Mouse (Mus musculus) heart, embryonic 13.5 days (tissue): Measurements from ENCODE around the gene Zcrb1. TPM values are rescaled to one million over a fixed set of nuclear protein-coding genes. Genes with fewer than 3 reads are reported as not detected.

ENCODE experiments used
- ATAC-seq: fragments of 200-750 bp; cut with Nextera tagmentation; 2 replicates; pipeline ENCODE4 v1.8.0; 2017; ENCODE audit warnings: moderate TSS enrichment; ENCODE audit not compliant: insufficient number of reproducible peaks, low FRiP score, low TSS enrichment; ENCODE audit errors: extremely low read depth
- H3K27ac ChIP-seq: fragments of 300-500 bp; sonication (generic); replicated peaks from 2 replicates; pipeline ENCODE4 v1.5.1; 2015; ENCODE audit warnings: moderate library complexity, mild to moderate bottlenecking, inconsistent platforms
- H3K27me3 ChIP-seq: fragments of 300-500 bp; sonication (generic); replicated peaks from 2 replicates; pipeline ENCODE4 v1.6.1; 2015; ENCODE audit warnings: mild to moderate bottlenecking, inconsistent platforms
- H3K36me3 ChIP-seq: fragments of 300-500 bp; sonication (generic); 2 replicates; pipeline ENCODE4 v1.6.1; 2015; ENCODE audit warnings: mild to moderate bottlenecking, inconsistent platforms
- H3K4me1 ChIP-seq: fragments of 300-500 bp; sonication (generic); 2 replicates; pipeline ENCODE4 v1.6.1; 2015; ENCODE audit warnings: inconsistent platforms
- H3K4me2 ChIP-seq: fragments of 300-500 bp; sonication (generic); 2 replicates; pipeline ENCODE4 v1.6.1; 2015; ENCODE audit warnings: inconsistent platforms, mild to moderate bottlenecking, moderate library complexity
- H3K4me3 ChIP-seq: fragments of 300-500 bp; sonication (generic); 2 replicates; pipeline ENCODE4 v1.5.1; 2015; ENCODE audit warnings: moderate library complexity, mild to moderate bottlenecking, inconsistent platforms
- H3K9ac ChIP-seq: fragments of 300-500 bp; sonication (generic); 2 replicates; pipeline ENCODE4 v1.6.1; 2015; ENCODE audit warnings: inconsistent platforms, mild to moderate bottlenecking, moderate library complexity
- H3K9me3 ChIP-seq: fragments of 300-500 bp; sonication (generic); 2 replicates; pipeline ENCODE4 v1.6.1; 2016; ENCODE audit warnings: inconsistent platforms
- WGBS: fragments of 180-500 bp; shearing (Covaris S2); methylation state at CpG from one replicate; pipeline ENCODE4 v1.1.7; 2015; ENCODE audit warnings: mixed read lengths; 5-methylcytosine and 5-hydroxymethylcytosine counted together
- polyA plus RNA-seq: library from polyadenylated mRNA; unstranded; fragments of >200 nt; fragmentation: Nextera tagmentation; extraction: Ambion mirVana; gene quantifications from 2 replicates; pipeline ENCODE4 v1.2.1, GENCODE M21; 2015

The Zcrb1 gene
- polyA plus RNA-seq, 1 experiment from 2014 or later = 112 TPM

DNA sequence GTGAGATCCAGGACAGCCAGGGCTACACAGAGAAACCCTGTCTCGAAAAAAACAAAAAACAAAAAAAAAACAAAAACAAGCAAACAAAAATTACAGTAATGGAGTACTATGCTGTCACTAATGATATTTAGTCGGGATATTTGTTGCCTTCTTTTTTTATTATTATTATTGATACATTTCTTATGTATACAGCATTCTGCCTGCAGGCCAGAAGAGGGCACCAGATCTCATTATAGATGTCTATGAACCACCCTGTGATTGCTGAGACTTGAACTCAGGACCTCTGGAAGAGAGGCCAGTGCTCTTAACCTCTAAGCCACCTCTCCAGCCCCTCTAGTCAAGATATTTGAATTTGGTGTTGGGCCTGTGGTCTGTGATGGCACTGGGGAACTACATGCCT is 26.3 kb downstream of the Zcrb1 start:
- no peak for ATAC-seq
- Histone ChIP-seq H3K27me3 (no peaks in the 10 kb centered on the region; the same call in none of the 2 replicates), H3K9me3 (no peaks in the 10 kb centered on the region), H3K4me3 (no peak overlapping the region), H3K4me1 (peaks cover 4% of the 10 kb centered on the region; the same call in 1 of the 2 replicates), H3K36me3 (no peaks in the 10 kb centered on the region), H3K4me2 (no peak overlapping the region), H3K9ac (no peak overlapping the region), H3K27ac (no peak overlapping the region)
- WGBS = 83% methylated on average over 2 of the region's 2 CpGs

DNA sequence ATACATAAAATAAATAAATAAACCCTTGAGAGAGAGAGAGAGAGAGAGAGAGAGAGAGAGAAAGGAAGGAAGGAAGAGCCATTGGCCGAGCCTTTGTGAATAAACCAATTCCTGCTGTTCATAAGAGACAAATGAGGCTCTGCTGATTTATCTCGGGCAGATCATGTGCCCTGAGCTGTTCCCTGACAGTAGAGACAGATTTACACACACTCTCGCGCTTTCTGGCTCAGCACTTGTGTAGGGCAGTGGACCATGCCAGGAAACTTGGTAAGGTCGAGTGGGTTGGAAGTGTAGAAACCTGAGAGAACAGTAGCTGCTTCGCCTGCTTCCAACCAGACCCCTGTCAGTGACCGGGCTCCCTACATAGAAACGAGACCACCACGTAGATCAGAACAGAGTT is 29.6 kb downstream of the Zcrb1 start:
- no peak overlapping the region for H3K9ac ChIP-seq
- no peaks in the 10 kb centered on the region for H3K36me3 ChIP-seq
- no peak for ATAC-seq
- H3K27ac ChIP-seq = no peak overlapping the region
- H3K4me2 ChIP-seq = peak overlapping the region; percentile 46; the same call in 1 of the 2 replicates
- no peaks in the 10 kb centered on the region; the same call in none of the 2 replicates for H3K27me3 ChIP-seq
- H3K4me3 ChIP-seq = no peak overlapping the region
- WGBS = 55% methylated on average over 9 of the region's 9 CpGs
- H3K4me1 ChIP-seq = no peaks in the 10 kb centered on the region; the same call in 1 of the 2 replicates
- no peaks in the 10 kb centered on the region for H3K9me3 ChIP-seq

DNA sequence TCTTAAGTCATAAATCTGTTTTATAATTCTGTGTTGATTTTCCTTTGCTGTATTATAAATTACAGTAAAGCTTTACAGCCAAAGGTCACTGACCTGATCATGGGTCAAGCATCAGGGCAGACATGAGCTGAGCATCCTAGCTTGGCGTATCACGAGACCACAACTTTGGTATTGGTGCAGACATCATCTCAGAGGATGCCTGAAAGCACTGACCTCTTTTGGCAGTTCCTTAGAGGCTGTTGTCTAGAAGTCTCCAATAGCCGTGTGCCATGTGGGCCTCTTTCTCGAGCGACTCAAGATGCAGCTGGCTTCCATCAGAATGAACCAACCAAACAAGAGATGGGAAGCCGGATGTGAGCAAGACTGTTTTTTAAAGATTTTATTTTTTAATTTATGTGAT is 32.6 kb downstream of the Zcrb1 start:
- H3K4me1 ChIP-seq = no peaks in the 10 kb centered on the region; the same call in 1 of the 2 replicates
- no peaks in the 10 kb centered on the region; the same call in none of the 2 replicates for H3K27me3 ChIP-seq
- H3K36me3 ChIP-seq = no peaks in the 10 kb centered on the region
- H3K9ac ChIP-seq = no peak overlapping the region
- no peak overlapping the region for H3K4me2 ChIP-seq
- H3K4me3 ChIP-seq = no peak overlapping the region
- no peak overlapping the region for H3K27ac ChIP-seq
- ATAC-seq = no peak
- 83% methylated on average over 6 of the region's 6 CpGs for WGBS
- no peaks in the 10 kb centered on the region for H3K9me3 ChIP-seq

DNA sequence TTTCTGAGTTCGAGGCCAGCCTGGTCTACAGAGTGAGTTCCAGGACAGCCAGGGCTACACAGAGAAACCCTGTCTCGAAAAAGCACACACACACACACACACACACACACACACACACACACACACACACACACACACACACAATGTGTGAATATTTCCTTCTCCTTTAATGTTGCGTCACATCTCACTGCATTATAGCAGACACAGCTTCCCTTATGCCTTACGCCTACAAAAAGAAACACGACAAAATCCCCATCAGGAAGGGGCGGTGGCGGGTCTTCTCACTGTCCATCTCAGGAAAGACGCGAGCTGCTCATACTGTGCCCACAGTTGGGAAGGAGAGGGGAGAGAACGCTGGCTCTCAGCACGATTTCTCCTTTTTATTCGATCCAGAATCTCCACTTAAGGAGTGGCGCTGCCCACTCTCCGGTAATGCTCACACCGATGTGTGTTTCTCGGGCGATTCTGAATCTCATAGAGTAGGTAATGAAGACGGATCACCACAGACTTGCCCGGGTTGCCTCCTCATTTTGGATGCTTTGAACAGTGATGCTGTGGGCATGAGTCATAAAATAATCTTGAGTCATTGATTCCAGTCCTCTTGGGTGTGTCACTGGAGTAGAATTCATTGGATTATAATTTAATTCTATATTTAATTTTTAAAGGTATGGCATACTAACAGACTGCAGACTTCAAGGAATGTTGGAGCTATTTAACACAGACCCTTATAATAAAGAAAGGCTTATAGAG is 39.6 kb downstream of the Zcrb1 start:
- H3K4me1 ChIP-seq = no peaks in the 10 kb centered on the region
- no peaks in the 10 kb centered on the region for H3K27me3 ChIP-seq
- no peak overlapping the region for H3K4me3 ChIP-seq
- no peaks in the 10 kb centered on the region for H3K36me3 ChIP-seq
- WGBS = 86% methylated on average over 18 of the region's 19 CpGs
- no peak for ATAC-seq
- H3K9ac ChIP-seq = no peak overlapping the region
- H3K27ac ChIP-seq = no peak overlapping the region
- H3K9me3 ChIP-seq = no peaks in the 10 kb centered on the region
- no peak overlapping the region for H3K4me2 ChIP-seq

DNA sequence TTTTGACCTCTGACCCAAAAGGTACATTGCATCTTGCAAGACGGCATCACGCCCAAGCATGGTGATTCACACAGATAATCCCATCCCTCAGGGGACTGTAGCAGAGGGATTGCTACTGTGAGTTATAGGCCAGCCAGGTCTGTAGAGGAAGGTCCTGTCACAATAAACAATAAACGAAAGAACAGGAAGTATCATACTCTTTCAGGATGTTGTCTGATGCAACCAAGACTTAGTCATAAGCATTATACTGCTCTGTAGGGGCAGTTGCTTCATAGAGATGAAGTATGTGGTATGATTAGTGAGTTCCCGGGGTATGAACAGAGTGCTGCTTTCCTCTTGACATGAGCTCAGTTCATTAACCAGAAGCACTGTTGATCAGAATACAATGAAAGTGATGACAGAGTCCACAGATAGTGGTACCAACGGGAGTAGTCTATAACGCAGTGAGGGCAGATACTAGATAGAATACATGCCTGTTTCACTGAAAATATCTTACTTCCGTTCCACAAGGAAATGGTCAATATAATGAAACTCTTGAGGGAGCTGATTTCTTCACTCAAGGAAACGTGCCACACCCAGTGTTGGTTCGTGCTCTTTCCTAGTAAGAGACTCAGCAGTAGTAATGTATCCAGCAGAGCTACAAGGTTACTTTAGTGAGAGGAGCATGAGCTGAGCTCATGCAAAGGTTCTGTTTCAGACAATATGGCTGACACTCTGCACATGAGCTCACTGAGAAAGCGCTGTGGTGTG is 57.3 kb downstream of the Zcrb1 start:
- 55% methylated on average over 10 of the region's 10 CpGs for WGBS
- Histone ChIP-seq H3K9me3 (no peaks in the 10 kb centered on the region), H3K27me3 (no peaks in the 10 kb centered on the region), H3K27ac (no peak overlapping the region), H3K9ac (no peak overlapping the region), H3K4me1 (peaks cover 4% of the 10 kb centered on the region; the same call in 1 of the 2 replicates), H3K4me2 (no peak overlapping the region), H3K36me3 (no peaks in the 10 kb centered on the region), H3K4me3 (no peak overlapping the region)
- no peak for ATAC-seq

DNA sequence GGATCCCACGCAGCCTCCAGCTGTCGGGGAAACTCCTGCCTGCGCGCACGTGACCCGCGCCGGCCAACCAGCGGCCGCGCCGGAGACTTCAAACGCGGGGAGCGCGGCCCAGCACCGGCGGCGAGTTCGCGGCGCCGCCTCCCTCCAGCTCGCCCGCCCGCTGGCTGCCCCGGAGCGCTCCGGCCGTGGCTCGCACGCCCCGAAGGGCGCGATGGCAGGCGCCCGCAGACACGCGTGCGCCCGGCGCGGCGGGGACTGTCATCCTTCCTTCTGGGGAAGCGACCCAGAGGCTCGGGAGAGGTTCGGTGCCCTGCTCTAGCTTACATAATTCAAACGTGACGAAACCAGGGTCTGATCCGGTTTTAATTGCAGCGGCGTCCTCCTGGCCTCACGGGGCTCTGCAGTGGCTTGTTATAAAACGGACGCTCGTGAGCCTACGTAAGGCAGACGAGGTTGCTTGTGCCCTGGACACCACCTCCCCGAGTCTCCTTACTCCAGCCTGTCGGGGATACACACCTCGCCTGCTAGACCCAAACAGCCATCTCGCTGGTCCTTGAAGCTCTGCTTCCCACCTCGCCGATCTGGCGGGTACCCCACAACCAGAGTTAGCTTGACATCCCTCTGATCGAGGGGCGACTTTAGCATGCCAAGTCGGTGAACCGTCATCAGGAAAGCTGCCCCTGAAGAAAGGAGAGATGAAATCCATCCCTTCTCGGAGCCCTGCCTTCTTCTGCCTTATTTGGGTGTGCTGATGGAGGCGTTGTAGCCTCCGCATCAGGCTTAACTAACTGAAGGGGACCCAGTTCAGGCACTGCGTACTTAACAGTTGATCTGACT is 61.0 kb downstream of the Zcrb1 start, which contains the start of gene Yaf2:
Yaf2 (minus strand) TSS at position 11 of the 837 bp plus-strand sequence.
- Histone ChIP-seq H3K4me2 (peak within 1 kb of the TSS; percentile 95), H3K4me3 (peak within 1 kb of the TSS; percentile 95), H3K27me3 (no peaks in the 10 kb centered on the region), H3K27ac (peak within 1 kb of the TSS; percentile 95), H3K36me3 (peaks cover 9% of the 10 kb centered on the region), H3K9me3 (no peaks in the 10 kb centered on the region), H3K4me1 (peaks cover 17% of the 10 kb centered on the region), H3K9ac (peak within 1 kb of the TSS; percentile 96)
- under 1% methylated on average over 65 of the region's 73 CpGs for WGBS
- ATAC-seq = peak; percentile 85

DNA sequence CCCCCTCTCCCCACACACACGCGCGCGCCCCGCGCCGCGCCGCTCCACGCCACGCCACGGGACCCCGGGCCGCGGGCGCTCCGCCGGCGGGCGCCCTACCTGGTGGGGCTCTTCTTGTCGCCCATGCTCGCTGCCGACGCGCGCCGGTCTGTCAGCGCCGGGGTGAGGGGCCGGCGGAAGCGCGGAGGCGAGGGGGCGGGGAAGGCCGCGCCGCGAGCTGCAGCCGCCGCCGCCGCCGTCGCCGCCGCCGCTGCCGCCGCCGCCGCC is 61.5 kb downstream of the Zcrb1 start:
- H3K27me3 ChIP-seq = no peaks in the 10 kb centered on the region
- H3K9ac ChIP-seq = peak overlapping the region; percentile 96

More for the DNA sequence above, 61.5 kb downstream of the Zcrb1 start:
- H3K27ac ChIP-seq = peak overlapping the region; percentile 95
- ATAC-seq = no peak; the same call in 1 of the 2 replicates
- peak overlapping the region; percentile 95 for H3K4me3 ChIP-seq
- H3K9me3 ChIP-seq = no peaks in the 10 kb centered on the region
- H3K4me2 ChIP-seq = peak overlapping the region; percentile 95
- 0% methylated on average over 7 of the region's 52 CpGs for WGBS
- peaks cover 9% of the 10 kb centered on the region for H3K36me3 ChIP-seq
- H3K4me1 ChIP-seq = peaks cover 19% of the 10 kb centered on the region

Other genes starting within 250 kb of the Zcrb1 start
- gene Gxylt1, start 123.2 kb downstream of the Zcrb1 start, polyA plus RNA-seq = 7.0 and 8.5 TPM in 2 replicates
- gene Yaf2, start 61.4 kb downstream of the Zcrb1 start, polyA plus RNA-seq = 80.0 and 90.0 TPM in 2 replicates
- 38.9 and 39.1 TPM in 2 replicates for gene Pphln1, start within 50 bp of the Zcrb1 start, polyA plus RNA-seq
- gene Prickle1, start 197.6 kb upstream of the Zcrb1 start, polyA plus RNA-seq = 30.3 and 30.5 TPM in 2 replicates